Mouse (Mus musculus) heart, embryonic 10.5 days (tissue): Measurements from ENCODE around the gene Arhgef10l. TPM values are rescaled to one million over a fixed set of nuclear protein-coding genes. Genes with fewer than 3 reads are reported as not detected.
A peak's percentile ranks its signal among the peaks of the same experiment; 100 is the strongest.

Source experiments
- DNase-seq: peaks from one replicate; pipeline ENCODE4 v3.0.0-alpha.2; 2017; ENCODE audit warnings: low spot score
- H3K27ac ChIP-seq: fragments of 300-500 bp; sonication (generic); 2 replicates; pipeline ENCODE4 v1.5.1; 2016; ENCODE audit warnings: mild to moderate bottlenecking
- H3K27me3 ChIP-seq: fragments of 300-500 bp; sonication (generic); 2 replicates; pipeline ENCODE4 v1.6.1; 2016; ENCODE audit warnings: mild to moderate bottlenecking; ENCODE audit not compliant: poor library complexity, insufficient read depth, severe bottlenecking
- H3K36me3 ChIP-seq: fragments of 300-500 bp; sonication (generic); 2 replicates; pipeline ENCODE4 v1.6.1; 2016; ENCODE audit warnings: mild to moderate bottlenecking, moderate library complexity
- H3K4me1 ChIP-seq: fragments of 300-500 bp; sonication (generic); 2 replicates; pipeline ENCODE4 v1.6.1; 2016; ENCODE audit warnings: mild to moderate bottlenecking
- H3K4me3 ChIP-seq: fragments of 300-500 bp; sonication (generic); 2 replicates; pipeline ENCODE4 v1.5.1; 2016; ENCODE audit warnings: mild to moderate bottlenecking, moderate library complexity
- H3K9me3 ChIP-seq: fragments of 300-500 bp; sonication (generic); 2 replicates; pipeline ENCODE4 v1.6.1; 2016; ENCODE audit warnings: mild to moderate bottlenecking, moderate library complexity
- WGBS: fragments of 180-500 bp; shearing (Covaris S2); methylation state at CpG from one replicate; pipeline ENCODE4 v1.1.7; 2016; 5-methylcytosine and 5-hydroxymethylcytosine counted together
- polyA plus RNA-seq: library from polyadenylated mRNA; unstranded; fragments of >200 nt; fragmentation: Nextera tagmentation; extraction: Ambion mirVana; gene quantifications from 2 replicates; pipeline ENCODE4 v1.2.1, GENCODE M21; 2016

The Arhgef10l gene
- polyA plus RNA-seq, 1 experiment from 2014 or later: 13.3 TPM

- H3K4me3 ChIP-seq: no peak overlapping the region
- no peaks in the 10 kb centered on the region for H3K27me3 ChIP-seq
- peaks cover 6% of the 10 kb centered on the region; the same call in 1 of the 2 replicates for H3K36me3 ChIP-seq
- no peaks in the 10 kb centered on the region for H3K9me3 ChIP-seq
- DNase-seq: no peak
- no peak overlapping the region for H3K27ac ChIP-seq
- 78% methylated on average over 10 of the region's 10 CpGs for WGBS
- peaks cover 57% of the 10 kb centered on the region for H3K4me1 ChIP-seq
Observed at GRCm38 (mm10) chr4:140634861-140635388, 30.9 kb downstream of the Arhgef10l start.

- Histone ChIP-seq H3K36me3 (0 out of 2 replicates have a peak, but pooled peaks cover 6% of the 10 kb centered on the region), H3K27me3 (no peaks in the 10 kb centered on the region), H3K27ac (peak overlapping the region; percentile 84), H3K4me3 (peak overlapping the region; percentile 30; the same call in 1 of the 2 replicates), H3K4me1 (peaks cover 70% of the 10 kb centered on the region), H3K9me3 (no peaks in the 10 kb centered on the region)
- 81% methylated on average over 6 of the region's 6 CpGs for WGBS
- no peak for DNase-seq
Observed at GRCm38 (mm10) chr4:140631276-140631849, 34.4 kb downstream of the Arhgef10l start.

GRCm38 (mm10) chr4:140630651-140631241, 35.1 kb downstream of the Arhgef10l start:
- peak overlapping the region; percentile 30 for H3K4me3 ChIP-seq
- no peak for DNase-seq
- peak overlapping the region; percentile 84 for H3K27ac ChIP-seq
- no peaks in the 10 kb centered on the region for H3K9me3 ChIP-seq
- no peaks in the 10 kb centered on the region for H3K27me3 ChIP-seq
- 0 out of 2 replicates have a peak, but pooled peaks cover 6% of the 10 kb centered on the region for H3K36me3 ChIP-seq
- WGBS: 15% methylated on average over 15 of the region's 15 CpGs
- H3K4me1 ChIP-seq: peaks cover 70% of the 10 kb centered on the region

GRCm38 (mm10) chr4:140630136-140630535, 35.7 kb downstream of the Arhgef10l start:
- H3K36me3 ChIP-seq: 0 out of 2 replicates have a peak, but pooled peaks cover 6% of the 10 kb centered on the region
- H3K4me3 ChIP-seq: no peak overlapping the region; the same call in 1 of the 2 replicates
- no peak for DNase-seq
- H3K27ac ChIP-seq: peak overlapping the region; percentile 84
- H3K9me3 ChIP-seq: no peaks in the 10 kb centered on the region
- 57% methylated on average over 6 of the region's 6 CpGs for WGBS
- H3K27me3 ChIP-seq: no peaks in the 10 kb centered on the region
- peaks cover 72% of the 10 kb centered on the region for H3K4me1 ChIP-seq

GRCm38 (mm10) chr4:140628971-140629370, 36.8 kb downstream of the Arhgef10l start:
- no peak for DNase-seq
- peak overlapping the region; percentile 53 for H3K27ac ChIP-seq
- no peaks in the 10 kb centered on the region for H3K27me3 ChIP-seq
- no peak overlapping the region for H3K4me3 ChIP-seq
- WGBS: 61% methylated on average over 4 of the region's 4 CpGs
- H3K36me3 ChIP-seq: 0 out of 2 replicates have a peak, but pooled peaks cover 6% of the 10 kb centered on the region
- peaks cover 73% of the 10 kb centered on the region for H3K4me1 ChIP-seq
- no peaks in the 10 kb centered on the region for H3K9me3 ChIP-seq

GRCm38 (mm10) chr4:140628412-140628943, 37.3 kb downstream of the Arhgef10l start:
- Histone ChIP-seq H3K9me3 (no peaks in the 10 kb centered on the region), H3K27ac (peak overlapping the region; percentile 53)

GRCm38 (mm10) chr4:140625651-140626525, 39.9 kb downstream of the Arhgef10l start:
- H3K27me3 ChIP-seq: no peaks in the 10 kb centered on the region
- peaks cover 80% of the 10 kb centered on the region for H3K4me1 ChIP-seq
- WGBS: 63% methylated on average over 12 of the region's 12 CpGs
- no peaks in the 10 kb centered on the region for H3K36me3 ChIP-seq
- DNase-seq: no peak
- peak overlapping the region; percentile 90 for H3K27ac ChIP-seq
- no peaks in the 10 kb centered on the region for H3K9me3 ChIP-seq
- H3K4me3 ChIP-seq: no peak overlapping the region

More at GRCm38 (mm10) chr4:140628412-140628943, 37.3 kb downstream of the Arhgef10l start:
- no peak for DNase-seq
- Histone ChIP-seq H3K27me3 (no peaks in the 10 kb centered on the region), H3K4me1 (peaks cover 78% of the 10 kb centered on the region), H3K36me3 (0 out of 2 replicates have a peak, but pooled peaks cover 3% of the 10 kb centered on the region), H3K4me3 (no peak overlapping the region)
- WGBS: 68% methylated on average over 11 of the region's 11 CpGs

GRCm38 (mm10) chr4:140624468-140625176, 41.2 kb downstream of the Arhgef10l start:
- Histone ChIP-seq H3K9me3 (no peaks in the 10 kb centered on the region), H3K4me3 (peak overlapping the region; percentile 45), H3K4me1 (peaks cover 75% of the 10 kb centered on the region), H3K36me3 (no peaks in the 10 kb centered on the region), H3K27ac (peak overlapping the region; percentile 90), H3K27me3 (no peaks in the 10 kb centered on the region)
- 4% methylated on average over 9 of the region's 12 CpGs for WGBS
- DNase-seq: peak; percentile 93

GRCm38 (mm10) chr4:140624087-140624467, 41.7 kb downstream of the Arhgef10l start:
- H3K27ac ChIP-seq: peak overlapping the region; percentile 90
- no peaks in the 10 kb centered on the region for H3K9me3 ChIP-seq
- 9% methylated on average over 10 of the region's 10 CpGs for WGBS
- no peaks in the 10 kb centered on the region for H3K36me3 ChIP-seq
- H3K4me1 ChIP-seq: peaks cover 70% of the 10 kb centered on the region
- no peak for DNase-seq
- H3K4me3 ChIP-seq: peak overlapping the region; percentile 45
- no peaks in the 10 kb centered on the region for H3K27me3 ChIP-seq

- Histone ChIP-seq H3K27ac (peak overlapping the region; percentile 90), H3K36me3 (no peaks in the 10 kb centered on the region), H3K27me3 (no peaks in the 10 kb centered on the region), H3K9me3 (no peaks in the 10 kb centered on the region), H3K4me3 (no peak overlapping the region), H3K4me1 (peaks cover 67% of the 10 kb centered on the region)
- DNase-seq: no peak
- WGBS: 35% methylated on average over 4 of the region's 4 CpGs
Observed at GRCm38 (mm10) chr4:140622819-140623218, 43.0 kb downstream of the Arhgef10l start.

GRCm38 (mm10) chr4:140620496-140620895, 45.3 kb downstream of the Arhgef10l start:
- Histone ChIP-seq H3K9me3 (no peaks in the 10 kb centered on the region), H3K4me3 (no peak overlapping the region), H3K36me3 (0 out of 2 replicates have a peak, but pooled peaks cover under 1% of the 10 kb centered on the region), H3K4me1 (peaks cover 74% of the 10 kb centered on the region), H3K27me3 (no peaks in the 10 kb centered on the region), H3K27ac (peak overlapping the region; percentile 42; the same call in 1 of the 2 replicates)
- DNase-seq: no peak
- 73% methylated on average over 5 of the region's 5 CpGs for WGBS
